Mouse (Mus musculus): ENCODE measurements around the gene Ube2g1. TPM values are rescaled to one million over a fixed set of nuclear protein-coding genes. Genes with fewer than 3 reads are reported as not detected.

Gene Ube2g1
- total and polyA plus RNA-seq, 2 experiments from 2014 or later, result 40.1 to 68.1 TPM

- Histone ChIP-seq H3K27ac (no peak overlapping the region), H3K4me1 (ENCODE audit: insufficient read depth, low read length) (no peaks in the 10 kb centered on the region), H3K9me3 (ENCODE audit: low read length) (no peaks in the 10 kb centered on the region), H3K4me2 (ENCODE audit: low read depth, low read length) (no peak overlapping the region), H3K27me3 (ENCODE audit: insufficient read depth, low read length) (no peaks in the 10 kb centered on the region), H3K36me3 (ENCODE audit: insufficient read depth, low read length) (no peaks in the 10 kb centered on the region; the same call in 1 of the 2 replicates), H3K9ac (replicated peaks; ENCODE audit: low read length) (no peak overlapping the region), H3K4me3 (ENCODE audit: low read length) (no peak overlapping the region)
- ATAC-seq (no peak), DNase-seq (ENCODE audit: low spot score) (no peak)
- 82% methylated on average over 5 of the region's 5 CpGs for WGBS
- no peak for TF ChIP-seq CTCF (IDR thresholded peaks at IDR 0.05; ENCODE audit: low read depth)
Observed at GRCm38 (mm10) chr11:72712721-72713120, 105.6 kb downstream of the Ube2g1 start.

GRCm38 (mm10) chr11:72718161-72718560 lies 111.1 kb downstream of the Ube2g1 start:
- no peak overlapping the region for H3K4me2 ChIP-seq (ENCODE audit: low read depth, low read length)
- DNase-seq (ENCODE audit: low spot score) (no peak), ATAC-seq (no peak)
- TF ChIP-seq CTCF (IDR thresholded peaks at IDR 0.05; ENCODE audit: low read depth), result no peak
- no peaks in the 10 kb centered on the region for H3K27me3 ChIP-seq (ENCODE audit: insufficient read depth, low read length)
- no peak overlapping the region for H3K4me3 ChIP-seq (ENCODE audit: low read length)
- H3K27ac ChIP-seq, result no peak overlapping the region
- no peaks in the 10 kb centered on the region for H3K9me3 ChIP-seq (ENCODE audit: low read length)
- no peak overlapping the region for H3K9ac ChIP-seq (replicated peaks; ENCODE audit: low read length)
- H3K36me3 ChIP-seq (ENCODE audit: insufficient read depth, low read length), result 0 out of 2 replicates have a peak, but pooled peaks cover 4% of the 10 kb centered on the region
- WGBS, result 84% methylated on average over 3 of the region's 3 CpGs
- no peaks in the 10 kb centered on the region for H3K4me1 ChIP-seq (ENCODE audit: insufficient read depth, low read length)

GRCm38 (mm10) chr11:72723165-72723564 lies 116.1 kb downstream of the Ube2g1 start:
- TF ChIP-seq CTCF (IDR thresholded peaks at IDR 0.05; ENCODE audit: low read depth), result no peak

DNA sequence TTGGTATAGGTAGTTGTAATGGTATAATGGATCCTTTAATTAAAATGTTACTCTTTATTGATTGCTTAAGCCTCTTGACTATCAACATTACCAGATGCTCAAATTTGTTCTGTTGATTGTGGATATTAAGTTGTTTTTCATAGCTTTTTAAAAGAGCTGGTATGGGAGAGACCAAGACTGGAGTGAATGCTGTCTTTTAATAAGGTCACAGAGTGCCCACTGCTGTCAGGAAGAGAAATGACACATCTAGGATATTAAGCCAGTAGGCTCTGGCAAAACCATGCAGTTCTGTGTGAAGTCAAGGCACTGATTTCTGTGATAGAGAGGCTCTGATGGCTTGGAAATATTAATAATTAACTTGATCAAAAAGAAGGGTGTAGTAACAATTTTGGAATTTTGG lies 116.8 kb downstream of the Ube2g1 start:
- Histone ChIP-seq H3K9ac (replicated peaks; ENCODE audit: low read length) (no peak overlapping the region), H3K4me1 (ENCODE audit: insufficient read depth, low read length) (no peaks in the 10 kb centered on the region), H3K4me3 (ENCODE audit: low read length) (no peak overlapping the region), H3K36me3 (ENCODE audit: insufficient read depth, low read length) (0 out of 2 replicates have a peak, but pooled peaks cover 4% of the 10 kb centered on the region), H3K9me3 (ENCODE audit: low read length) (no peaks in the 10 kb centered on the region), H3K4me2 (ENCODE audit: low read depth, low read length) (no peak overlapping the region), H3K27me3 (ENCODE audit: insufficient read depth, low read length) (no peaks in the 10 kb centered on the region), H3K27ac (no peak overlapping the region)
- TF ChIP-seq CTCF (IDR thresholded peaks at IDR 0.05; ENCODE audit: low read depth), result peak; percentile 69
- DNase-seq (ENCODE audit: low spot score) (peak; percentile 62), ATAC-seq (no peak)

More at GRCm38 (mm10) chr11:72723165-72723564, 116.1 kb downstream of the Ube2g1 start:
- H3K36me3 ChIP-seq (ENCODE audit: insufficient read depth, low read length), result 0 out of 2 replicates have a peak, but pooled peaks cover 4% of the 10 kb centered on the region
- no peak overlapping the region for H3K27ac ChIP-seq
- H3K9me3 ChIP-seq (ENCODE audit: low read length), result no peaks in the 10 kb centered on the region
- no peak overlapping the region for H3K4me3 ChIP-seq (ENCODE audit: low read length)
- WGBS, result 61% methylated on average over 2 of the region's 2 CpGs
- H3K4me1 ChIP-seq (ENCODE audit: insufficient read depth, low read length), result no peaks in the 10 kb centered on the region
- no peaks in the 10 kb centered on the region for H3K27me3 ChIP-seq (ENCODE audit: insufficient read depth, low read length)
- no peak overlapping the region for H3K9ac ChIP-seq (replicated peaks; ENCODE audit: low read length)
- no peak overlapping the region for H3K4me2 ChIP-seq (ENCODE audit: low read depth, low read length)
- ATAC-seq, result no peak
- DNase-seq (ENCODE audit: low spot score), result no peak

DNA sequence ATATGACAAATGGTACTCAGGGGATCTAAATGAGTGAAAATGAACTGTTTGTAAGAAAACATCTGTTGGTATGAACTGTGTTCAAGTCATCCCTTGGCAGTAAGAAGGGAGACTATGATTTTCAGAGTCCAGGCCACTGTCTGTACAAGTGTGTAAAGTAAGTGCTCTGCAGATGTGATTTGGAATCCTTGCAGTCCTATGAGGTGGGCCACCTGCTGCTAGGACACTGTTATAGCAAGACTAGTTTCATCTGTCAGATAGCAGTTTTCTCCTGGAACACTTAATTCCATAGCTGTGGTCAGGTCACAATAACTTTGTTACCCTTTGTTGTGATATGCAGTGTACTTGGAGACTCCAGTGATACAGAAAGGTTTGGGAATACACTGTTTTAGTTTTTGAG lies 118.9 kb downstream of the Ube2g1 start:
- DNase-seq (ENCODE audit: low spot score) (peak; percentile 44), ATAC-seq (no peak)
- Histone ChIP-seq H3K36me3 (ENCODE audit: insufficient read depth, low read length) (peaks cover 19% of the 10 kb centered on the region), H3K27ac (no peak overlapping the region), H3K27me3 (ENCODE audit: insufficient read depth, low read length) (no peaks in the 10 kb centered on the region), H3K9me3 (ENCODE audit: low read length) (no peaks in the 10 kb centered on the region), H3K9ac (replicated peaks; ENCODE audit: low read length) (no peak overlapping the region), H3K4me3 (ENCODE audit: low read length) (no peak overlapping the region), H3K4me2 (ENCODE audit: low read depth, low read length) (no peak overlapping the region), H3K4me1 (ENCODE audit: insufficient read depth, low read length) (no peaks in the 10 kb centered on the region)
- TF ChIP-seq CTCF (IDR thresholded peaks at IDR 0.05; ENCODE audit: low read depth), result peak; percentile 55

DNA sequence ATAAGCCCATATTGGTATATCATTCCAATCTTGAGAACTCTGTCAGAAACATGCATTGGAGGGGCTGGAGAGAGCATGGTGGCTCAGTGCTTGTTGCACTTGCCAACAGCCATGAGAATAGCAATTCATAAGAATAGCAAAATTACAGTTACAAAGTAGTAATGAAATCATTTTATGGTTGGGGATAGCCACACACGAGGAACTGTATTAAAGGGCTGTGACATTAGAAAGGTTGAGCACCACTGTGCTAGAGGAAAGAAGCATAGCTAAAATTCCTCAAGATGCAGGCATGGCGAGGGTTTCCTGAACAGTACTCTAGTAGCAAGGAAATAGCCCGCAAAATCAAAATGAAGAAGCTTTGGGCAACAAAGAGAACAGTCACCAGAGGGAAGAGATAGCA lies 126.7 kb downstream of the Ube2g1 start:
- Histone ChIP-seq H3K4me3 (ENCODE audit: low read length) (no peak overlapping the region), H3K27ac (no peak overlapping the region), H3K4me1 (ENCODE audit: insufficient read depth, low read length) (no peaks in the 10 kb centered on the region), H3K9ac (replicated peaks; ENCODE audit: low read length) (no peak overlapping the region), H3K9me3 (ENCODE audit: low read length) (no peaks in the 10 kb centered on the region), H3K4me2 (ENCODE audit: low read depth, low read length) (no peak overlapping the region), H3K27me3 (ENCODE audit: insufficient read depth, low read length) (no peaks in the 10 kb centered on the region), H3K36me3 (ENCODE audit: insufficient read depth, low read length) (peaks cover 36% of the 10 kb centered on the region)
- TF ChIP-seq CTCF (IDR thresholded peaks at IDR 0.05; ENCODE audit: low read depth), result no peak
- 86% methylated on average over 3 of the region's 3 CpGs for WGBS
- no peak for ATAC-seq
- no peak for DNase-seq (ENCODE audit: low spot score)

GRCm38 (mm10) chr11:72734840-72735518 lies 127.9 kb downstream of the Ube2g1 start:
- ATAC-seq, result no peak
- H3K4me1 ChIP-seq (ENCODE audit: insufficient read depth, low read length), result no peaks in the 10 kb centered on the region
- WGBS, result 74% methylated on average over 4 of the region's 4 CpGs
- no peak overlapping the region for H3K4me2 ChIP-seq (ENCODE audit: low read depth, low read length)
- peaks cover 35% of the 10 kb centered on the region for H3K36me3 ChIP-seq (ENCODE audit: insufficient read depth, low read length)
- no peaks in the 10 kb centered on the region for H3K27me3 ChIP-seq (ENCODE audit: insufficient read depth, low read length)
- H3K4me3 ChIP-seq (ENCODE audit: low read length), result no peak overlapping the region
- H3K9ac ChIP-seq (replicated peaks; ENCODE audit: low read length), result no peak overlapping the region
- H3K27ac ChIP-seq, result no peak overlapping the region
- no peaks in the 10 kb centered on the region for H3K9me3 ChIP-seq (ENCODE audit: low read length)
- TF ChIP-seq CTCF (IDR thresholded peaks at IDR 0.05; ENCODE audit: low read depth), result no peak
- DNase-seq (ENCODE audit: low spot score), result peak; percentile 7
